Mouse (Mus musculus) heart, embryonic 13.5 days (tissue): ENCODE results near the gene Gm10722. TPM values are rescaled to one million over a fixed set of nuclear protein-coding genes. Genes with fewer than 3 reads are reported as not detected.
"Not testable (repeated sequence)": the region's sequence is repeated elsewhere in the genome, so short reads cannot be mapped to it uniquely, and the experiment has no call there.

Experiments used
- ATAC-seq: fragments of 200-750 bp; cut with Nextera tagmentation; 2 replicates; pipeline ENCODE4 v1.8.0; 2017; ENCODE audit warnings: moderate TSS enrichment; ENCODE audit not compliant: insufficient number of reproducible peaks, low FRiP score, low TSS enrichment; ENCODE audit errors: extremely low read depth
- H3K27ac ChIP-seq: fragments of 300-500 bp; sonication (generic); replicated peaks from 2 replicates; pipeline ENCODE4 v1.5.1; 2015; ENCODE audit warnings: moderate library complexity, mild to moderate bottlenecking, inconsistent platforms
- H3K27me3 ChIP-seq: fragments of 300-500 bp; sonication (generic); replicated peaks from 2 replicates; pipeline ENCODE4 v1.6.1; 2015; ENCODE audit warnings: mild to moderate bottlenecking, inconsistent platforms
- H3K36me3 ChIP-seq: fragments of 300-500 bp; sonication (generic); 2 replicates; pipeline ENCODE4 v1.6.1; 2015; ENCODE audit warnings: mild to moderate bottlenecking, inconsistent platforms
- H3K4me1 ChIP-seq: fragments of 300-500 bp; sonication (generic); 2 replicates; pipeline ENCODE4 v1.6.1; 2015; ENCODE audit warnings: inconsistent platforms
- H3K4me2 ChIP-seq: fragments of 300-500 bp; sonication (generic); 2 replicates; pipeline ENCODE4 v1.6.1; 2015; ENCODE audit warnings: inconsistent platforms, mild to moderate bottlenecking, moderate library complexity
- H3K4me3 ChIP-seq: fragments of 300-500 bp; sonication (generic); 2 replicates; pipeline ENCODE4 v1.5.1; 2015; ENCODE audit warnings: moderate library complexity, mild to moderate bottlenecking, inconsistent platforms
- H3K9ac ChIP-seq: fragments of 300-500 bp; sonication (generic); 2 replicates; pipeline ENCODE4 v1.6.1; 2015; ENCODE audit warnings: inconsistent platforms, mild to moderate bottlenecking, moderate library complexity
- H3K9me3 ChIP-seq: fragments of 300-500 bp; sonication (generic); 2 replicates; pipeline ENCODE4 v1.6.1; 2016; ENCODE audit warnings: inconsistent platforms
- WGBS: fragments of 180-500 bp; shearing (Covaris S2); methylation state at CpG from one replicate; pipeline ENCODE4 v1.1.7; 2015; ENCODE audit warnings: mixed read lengths; 5-methylcytosine and 5-hydroxymethylcytosine counted together
- polyA plus RNA-seq: library from polyadenylated mRNA; unstranded; fragments of >200 nt; fragmentation: Nextera tagmentation; extraction: Ambion mirVana; gene quantifications from 2 replicates; pipeline ENCODE4 v1.2.1, GENCODE M21; 2015

Gm10722 gene
- polyA plus RNA-seq: not detected in 2 replicates

DNA sequence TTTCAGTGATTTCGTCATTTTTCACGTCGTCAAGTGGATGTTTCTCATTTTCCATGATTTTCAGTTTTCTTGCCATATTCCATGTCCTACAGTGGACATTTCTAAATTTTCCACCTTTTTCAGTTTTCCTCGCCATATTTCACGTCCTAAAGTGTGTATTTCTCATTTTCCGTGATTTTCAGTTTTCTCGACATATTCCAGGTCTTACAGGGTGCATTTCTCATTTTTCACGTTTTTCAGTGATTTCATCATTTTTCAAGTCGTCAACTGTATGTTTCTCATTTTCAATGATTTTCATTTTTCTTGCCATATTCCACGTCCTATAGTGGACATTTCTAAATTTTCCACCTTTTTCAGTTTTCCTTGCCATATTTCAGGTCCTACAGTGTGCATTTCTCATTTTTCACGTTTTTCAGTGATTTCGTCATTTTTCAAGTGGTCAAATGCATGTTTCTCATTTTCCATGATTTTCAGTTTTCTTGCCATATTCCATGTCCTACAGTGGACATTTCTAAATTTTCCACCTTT, at the start of gene Gm10722:
Gm10722 (plus strand) TSS at position 478 of the 528 bp plus-strand sequence.
- H3K4me3 ChIP-seq, H3K9ac ChIP-seq, ATAC-seq, H3K9me3 ChIP-seq, H3K4me1 ChIP-seq, H3K4me2 ChIP-seq, H3K27ac ChIP-seq, H3K27me3 ChIP-seq, H3K36me3 ChIP-seq: not testable (repeated sequence)
- 69% methylated on average over 12 of the region's 12 CpGs for WGBS

GRCm38 (mm10) chr9:3001006-3001405, 284 bp downstream of the Gm10722 start:
- not testable (repeated sequence) for H3K27ac ChIP-seq, H3K36me3 ChIP-seq, H3K4me1 ChIP-seq, H3K27me3 ChIP-seq, H3K9me3 ChIP-seq, H3K4me3 ChIP-seq, ATAC-seq, H3K9ac ChIP-seq, H3K4me2 ChIP-seq
- 59% methylated on average over 8 of the region's 8 CpGs for WGBS

GRCm38 (mm10) chr9:3001948-3002659, 1.4 kb downstream of the Gm10722 start:
- not testable (repeated sequence) for H3K4me2 ChIP-seq, H3K27ac ChIP-seq, H3K36me3 ChIP-seq, H3K4me3 ChIP-seq, H3K27me3 ChIP-seq, H3K4me1 ChIP-seq, H3K9ac ChIP-seq, H3K9me3 ChIP-seq
- ATAC-seq: peak; percentile 77
- WGBS: 64% methylated on average over 9 of the region's 11 CpGs

GRCm38 (mm10) chr9:3002794-3003396, 2.2 kb downstream of the Gm10722 start, which contains the start of gene Gm11168:
TSS of gene Gm11168 (plus strand) at chr9:3003346.
- H3K4me2 ChIP-seq, H3K27ac ChIP-seq, H3K4me3 ChIP-seq, H3K9ac ChIP-seq, H3K4me1 ChIP-seq, H3K36me3 ChIP-seq, ATAC-seq, H3K27me3 ChIP-seq: not testable (repeated sequence)
- WGBS: 68% methylated on average over 6 of the region's 14 CpGs
- H3K9me3 ChIP-seq: peaks cover 12% of the 10 kb centered on the region

DNA sequence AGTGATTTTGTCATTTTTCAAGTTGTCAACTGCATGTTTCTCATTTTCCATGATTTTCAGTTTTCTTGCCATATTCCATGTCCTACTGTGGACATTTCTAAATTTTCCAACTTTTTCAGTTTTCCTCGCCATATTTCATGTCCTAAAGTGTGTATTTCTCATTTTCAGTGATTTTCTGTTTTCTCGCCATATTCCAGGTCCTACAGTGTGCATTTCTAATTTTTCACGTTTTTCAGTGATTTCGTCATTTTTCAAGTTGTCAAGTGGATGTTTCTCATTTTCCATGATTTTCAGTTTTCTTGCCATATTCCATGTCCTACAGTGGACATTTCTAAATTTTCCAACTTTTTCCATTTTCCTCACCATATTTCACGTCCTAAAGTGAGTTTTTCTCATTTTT, 5.5 kb downstream of the Gm10722 start:
- peaks cover 15% of the 10 kb centered on the region for H3K9me3 ChIP-seq
- WGBS: 76% methylated on average over 1 of the region's 5 CpGs
- H3K36me3 ChIP-seq, H3K4me2 ChIP-seq, H3K4me1 ChIP-seq, H3K4me3 ChIP-seq, H3K27me3 ChIP-seq, ATAC-seq, H3K9ac ChIP-seq, H3K27ac ChIP-seq: not testable (repeated sequence)

DNA sequence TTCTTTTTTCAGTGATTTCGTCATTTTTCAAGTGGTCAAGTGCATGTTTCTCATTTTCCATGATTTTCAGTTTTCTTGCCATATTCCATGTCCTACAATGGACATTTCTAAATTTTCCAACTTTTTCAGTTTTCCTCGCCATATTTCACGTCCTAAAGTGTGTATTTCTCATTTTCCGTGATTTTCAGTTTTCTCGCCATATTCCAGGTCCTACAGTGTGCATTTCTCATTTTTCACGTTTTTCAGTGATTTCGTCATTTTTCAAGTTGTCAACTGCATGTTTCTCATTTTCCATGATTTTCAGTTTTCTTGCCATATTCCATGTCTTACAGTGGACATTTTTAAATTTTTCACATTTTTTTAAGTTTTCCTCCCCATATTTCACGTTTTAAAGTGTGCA, 5.9 kb downstream of the Gm10722 start:
- peaks cover 15% of the 10 kb centered on the region for H3K9me3 ChIP-seq
- not testable (repeated sequence) for H3K27ac ChIP-seq, H3K27me3 ChIP-seq, H3K4me1 ChIP-seq, H3K9ac ChIP-seq, H3K4me3 ChIP-seq, H3K4me2 ChIP-seq, H3K36me3 ChIP-seq
- WGBS: 68% methylated on average over 8 of the region's 8 CpGs
- ATAC-seq: peak; percentile 62

- H3K27me3 ChIP-seq, H3K36me3 ChIP-seq, H3K4me3 ChIP-seq, ATAC-seq, H3K9ac ChIP-seq, H3K27ac ChIP-seq, H3K4me1 ChIP-seq, H3K4me2 ChIP-seq: not testable (repeated sequence)
- H3K9me3 ChIP-seq: peaks cover 11% of the 10 kb centered on the region
- 59% methylated on average over 8 of the region's 9 CpGs for WGBS
Measured at GRCm38 (mm10) chr9:3007272-3007671, 6.5 kb downstream of the Gm10722 start.

- WGBS: no CpG with 5 or more reads among the region's 5 CpGs
- 0 out of 2 replicates have a peak, but pooled peaks have one; percentile 39 for ATAC-seq
- H3K9me3 ChIP-seq, H3K9ac ChIP-seq, H3K27ac ChIP-seq, H3K27me3 ChIP-seq, H3K4me3 ChIP-seq, H3K4me2 ChIP-seq, H3K36me3 ChIP-seq, H3K4me1 ChIP-seq: not testable (repeated sequence)
Measured at GRCm38 (mm10) chr9:3009331-3009730, 8.6 kb downstream of the Gm10722 start.

- ATAC-seq, H3K9ac ChIP-seq, H3K27ac ChIP-seq, H3K27me3 ChIP-seq, H3K4me2 ChIP-seq, H3K4me3 ChIP-seq, H3K4me1 ChIP-seq, H3K9me3 ChIP-seq, H3K36me3 ChIP-seq: not testable (repeated sequence)
- WGBS: 81% methylated on average over 3 of the region's 7 CpGs
Measured at GRCm38 (mm10) chr9:3012054-3012621, 11.4 kb downstream of the Gm10722 start.

DNA sequence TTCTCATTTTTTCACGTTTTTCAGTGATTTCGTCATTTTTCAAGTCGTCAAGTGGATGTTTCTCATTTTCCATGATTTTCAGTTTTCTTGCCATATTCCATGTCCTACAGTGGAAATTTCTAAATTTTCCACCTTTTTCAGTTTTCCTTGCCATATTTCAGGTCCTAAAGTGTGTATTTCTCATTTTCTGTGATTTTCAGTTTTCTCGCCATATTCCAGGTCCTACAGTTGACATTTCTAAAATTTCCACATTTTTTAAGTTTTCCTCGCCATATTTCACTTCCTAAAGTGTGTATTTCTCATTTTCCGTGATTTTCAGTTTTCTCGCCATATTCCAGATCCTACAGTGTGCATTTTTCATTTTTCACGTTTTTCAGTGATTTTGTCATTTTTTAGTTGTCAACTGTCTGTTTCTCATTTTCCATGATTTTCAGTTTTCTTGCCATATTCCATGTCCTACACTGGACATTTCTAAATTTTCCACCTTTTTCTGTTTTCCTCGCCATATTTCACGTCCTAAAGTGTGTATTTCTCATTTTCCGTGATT, 12.1 kb downstream of the Gm10722 start, which contains the start of gene Gm10721:
Gm10721 (plus strand) TSS at position 408 of the 547 bp plus-strand sequence.
- H3K4me1 ChIP-seq, H3K27me3 ChIP-seq, H3K9me3 ChIP-seq, H3K27ac ChIP-seq, H3K4me3 ChIP-seq, H3K4me2 ChIP-seq, H3K36me3 ChIP-seq, H3K9ac ChIP-seq: not testable (repeated sequence)
- peak; percentile 35; the same call in 1 of the 2 replicates for ATAC-seq
- no CpG with 5 or more reads among the region's 11 CpGs for WGBS

GRCm38 (mm10) chr9:3015354-3015753, 14.6 kb downstream of the Gm10722 start, which contains the start of gene Gm10720:
TSS of gene Gm10720 (plus strand) at chr9:3015654.
- not testable (repeated sequence) for ATAC-seq, H3K9me3 ChIP-seq, H3K27me3 ChIP-seq, H3K9ac ChIP-seq, H3K27ac ChIP-seq, H3K4me1 ChIP-seq, H3K4me3 ChIP-seq, H3K36me3 ChIP-seq, H3K4me2 ChIP-seq
- 67% methylated on average over 5 of the region's 9 CpGs for WGBS
